Mouse (Mus musculus): ENCODE data around the gene Rps15.

GRCm38 (mm10) chr10:80300672-80301181 lies 8.5 kb downstream of the Rps15 start:
- TF ChIP-seq CTCF (IDR thresholded peaks at IDR 0.05; ENCODE audit: low read depth) (no peak), EP300 (optimal IDR thresholded peaks at IDR 0.05) (no peak)
